Comparison of ENCODE assay signal across 28 mouse cellular contexts in the genomic region with DNA sequence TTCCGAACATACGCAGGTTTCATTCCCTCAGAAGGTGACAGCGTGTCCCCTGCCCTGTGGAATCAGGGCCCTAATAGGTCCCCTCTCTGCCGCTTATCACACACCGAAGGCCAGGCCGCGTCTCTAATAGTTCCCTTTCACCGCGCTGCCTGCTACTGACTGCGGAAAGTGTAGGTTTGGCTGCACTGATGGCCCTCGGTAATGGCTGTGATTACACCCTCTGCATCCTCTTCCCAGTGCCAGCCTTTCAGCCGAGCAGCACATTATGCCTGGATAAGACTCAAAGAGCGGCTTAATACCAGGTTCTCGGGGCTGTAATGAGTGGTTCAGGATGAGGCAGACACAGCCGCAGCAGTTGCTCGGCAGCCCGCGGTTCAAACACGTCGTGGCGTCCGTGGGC. TPM values are rescaled to one million over a fixed set of nuclear protein-coding genes. Genes with fewer than 3 reads are reported as not detected.
A peak's percentile ranks its signal among the peaks of the same experiment; 100 is the strongest.
DNase-seq lines count a peak whose midpoint lies in the region; ATAC-seq lines count a peak whose summit lies in the region.
"Had no signal": no experiment of that assay in that cellular context is flagged by ENCODE, and none has a peak within 500 bp of the region (broad histone marks: within the 10 kb centered on the region; RNA-seq: fewer than 3 reads in every experiment).

No protein-coding gene starts in this region.

- no peak overlapping the region for H3K27ac ChIP-seq in midbrain, embryonic 11.5 days (ENCODE audit: low read depth, low read length)
- H3K27ac ChIP-seq in midbrain, embryonic 10.5 days (replicated peaks): no peak overlapping the region
- peak overlapping the region; percentile 7; the same call in 1 of the 2 replicates for H3K27ac ChIP-seq in forebrain, embryonic 16.5 days (ENCODE audit: low read length)
- H3K27ac ChIP-seq: embryonic facial prominence, embryonic 15.5 days; hindbrain, embryonic 15.5 days; limb, embryonic 13.5 days; liver, embryonic 12.5 days had no signal

- ATAC-seq in midbrain, embryonic 11.5 days (ENCODE audit: low FRiP score): no peak
- ATAC-seq in forebrain, embryonic 16.5 days: peak; percentile 77
- ATAC-seq: liver, embryonic 12.5 days had no signal

- WGBS in midbrain, embryonic 11.5 days: 84% methylated on average over 22 of the region's 22 CpGs
- WGBS in midbrain, embryonic 10.5 days: 85% methylated on average over 22 of the region's 22 CpGs
- 39% methylated on average over 22 of the region's 22 CpGs for WGBS in forebrain, embryonic 16.5 days

- H3K4me1 ChIP-seq in midbrain, embryonic 11.5 days (ENCODE audit: control insufficient read depth, insufficient read depth, low read length): no peaks in the 10 kb centered on the region
- peaks cover 6% of the 10 kb centered on the region for H3K4me1 ChIP-seq in midbrain, embryonic 10.5 days
- peaks cover 40% of the 10 kb centered on the region for H3K4me1 ChIP-seq in forebrain, embryonic 16.5 days (replicated peaks; ENCODE audit: control insufficient read depth, insufficient read depth, low read length)
- H3K4me1 ChIP-seq: liver, embryonic 12.5 days had no signal

- no peaks in the 10 kb centered on the region for H3K36me3 ChIP-seq in midbrain, embryonic 11.5 days (ENCODE audit: control insufficient read depth, insufficient read depth, low read length)
- no peaks in the 10 kb centered on the region for H3K36me3 ChIP-seq in midbrain, embryonic 10.5 days
- no peaks in the 10 kb centered on the region for H3K36me3 ChIP-seq in forebrain, embryonic 16.5 days (ENCODE audit: control insufficient read depth, insufficient read depth)
- H3K36me3 ChIP-seq: embryonic facial prominence, embryonic 15.5 days; hindbrain, embryonic 15.5 days; limb, embryonic 13.5 days; liver, embryonic 12.5 days had no signal

- DNase-seq in midbrain, embryonic 11.5 days (ENCODE audit: low spot score, missing footprints): peak; percentile 61
- no peak for DNase-seq in midbrain, embryonic 10.5 days (ENCODE audit: low spot score)
- peak; percentile 11 for DNase-seq in ZHBTc4 (ENCODE audit: low read depth, low spot score)
- DNase-seq in telencephalon, adult 2 months (ENCODE audit: low read depth, low spot score): peak; percentile 33
- no peak for DNase-seq in kidney, adult 8-10 months
- no peak for DNase-seq in lung, postnatal 10 days
- DNase-seq: adrenal gland, postnatal 25 days; B cell, adult 2 months; cerebellum, adult 11-12 months; cerebellum, postnatal 36 days; embryo, embryonic 11 days; gastrocnemius, postnatal 10 days; heart, adult 11 months; kidney, postnatal 25 days; layer of hippocampus, postnatal 36 days; lung, adult 18-20 months; thymus, postnatal 25 days had no signal

- H3K27me3 ChIP-seq in midbrain, embryonic 11.5 days (ENCODE audit: control insufficient read depth, insufficient read depth, low read length): no peaks in the 10 kb centered on the region
- H3K27me3 ChIP-seq in midbrain, embryonic 10.5 days (ENCODE audit: low read depth, poor library complexity, severe bottlenecking): peaks cover 53% of the 10 kb centered on the region
- H3K27me3 ChIP-seq in forebrain, embryonic 16.5 days (replicated peaks; ENCODE audit: control insufficient read depth, insufficient read depth, low read length): no peaks in the 10 kb centered on the region
- H3K27me3 ChIP-seq: liver, embryonic 12.5 days had no signal

- H3K4me2 ChIP-seq in midbrain, embryonic 11.5 days: no peak overlapping the region
- 0 out of 2 replicates have a peak overlapping the region, but pooled peaks have one; percentile 1 for H3K4me2 ChIP-seq in forebrain, embryonic 16.5 days (ENCODE audit: low read length)
- H3K4me2 ChIP-seq: embryonic facial prominence, embryonic 15.5 days; heart, embryonic 11.5 days; hindbrain, embryonic 15.5 days; limb, embryonic 13.5 days; liver, embryonic 12.5 days had no signal

- no peak overlapping the region for H3K4me3 ChIP-seq in midbrain, embryonic 11.5 days (ENCODE audit: low read depth, low read length)
- H3K4me3 ChIP-seq in midbrain, embryonic 10.5 days: no peak overlapping the region
- no peak overlapping the region for H3K4me3 ChIP-seq in forebrain, embryonic 16.5 days (replicated peaks; ENCODE audit: low read length)
- H3K4me3 ChIP-seq: embryonic facial prominence, embryonic 15.5 days; hindbrain, embryonic 15.5 days; limb, embryonic 13.5 days; liver, embryonic 12.5 days had no signal

- H3K9me3 ChIP-seq in midbrain, embryonic 11.5 days (ENCODE audit: control insufficient read depth, low read length): no peaks in the 10 kb centered on the region
- no peaks in the 10 kb centered on the region for H3K9me3 ChIP-seq in midbrain, embryonic 10.5 days (replicated peaks)
- H3K9me3 ChIP-seq in forebrain, embryonic 16.5 days (ENCODE audit: control insufficient read depth, low read length): no peaks in the 10 kb centered on the region
- H3K9me3 ChIP-seq: embryonic facial prominence, embryonic 15.5 days; hindbrain, embryonic 15.5 days; limb, embryonic 13.5 days; liver, embryonic 12.5 days had no signal

- H3K9ac ChIP-seq in midbrain, embryonic 11.5 days (ENCODE audit: low read length): no peak overlapping the region
- 0 out of 2 replicates have a peak overlapping the region, but pooled peaks have one; percentile 19 for H3K9ac ChIP-seq in forebrain, embryonic 16.5 days (replicated peaks; ENCODE audit: low read depth, low read length)
- H3K9ac ChIP-seq: embryonic facial prominence, embryonic 15.5 days; hindbrain, embryonic 15.5 days; limb, embryonic 13.5 days; liver, embryonic 12.5 days had no signal

RNA-seq across cellular contexts. Expression of a gene that starts 3.5 kb away (rescaled TPM):
- not detected in 2 replicates for polyA plus RNA-seq in midbrain, embryonic 11.5 days (2014; fragmentation: Nextera tagmentation; extraction: Ambion mirVana)
- not detected in 2 replicates for polyA plus RNA-seq in midbrain, embryonic 10.5 days (2016; fragmentation: Nextera tagmentation; extraction: Ambion mirVana)
- 0.17 and 0.77 TPM in 2 replicates for polyA plus RNA-seq in forebrain, embryonic 16.5 days (2015; fragmentation: Nextera tagmentation; extraction: Ambion mirVana)
- polyA plus RNA-seq: embryonic facial prominence, embryonic 15.5 days; heart, embryonic 11.5 days; heart, postnatal 0 days; intestine, embryonic 14.5 days; kidney, embryonic 14.5 days; limb, embryonic 13.5 days; liver, embryonic 12.5 days; spleen, adult 2 months; stomach, embryonic 14.5 days had no signal

Comparison
In these comparisons a context has a peak if more than half of its experiments do, and no peak if none do; other contexts are left out.
1. DNase-seq: peak in midbrain, embryonic 11.5 days (single experiment), ZHBTc4 (single experiment) and telencephalon, adult 2 months (single experiment); none in midbrain, embryonic 10.5 days (single experiment), kidney, adult 8-10 months (0 of 2) and lung, postnatal 10 days (single experiment).